Mouse (Mus musculus) testis, adult 2 months (tissue): Measurements from ENCODE around the gene Pusl1. TPM values are rescaled to one million over a fixed set of nuclear protein-coding genes. Genes with fewer than 3 reads are reported as not detected.

Experiments used
- H3K27ac ChIP-seq: fragments of 200-500 bp; 2 replicates; pipeline ENCODE4 v1.5.1; 2012; ENCODE audit warnings: low read depth, low read length; ENCODE audit not compliant: control insufficient read depth, insufficient read depth
- H3K27me3 ChIP-seq: fragments of 200-500 bp; 2 replicates; pipeline ENCODE4 v1.6.1; 2012; ENCODE audit warnings: mild to moderate bottlenecking, low read length, moderate library complexity; ENCODE audit not compliant: control insufficient read depth, insufficient read depth
- H3K36me3 ChIP-seq: fragments of 200-500 bp; 2 replicates; pipeline ENCODE4 v1.6.1; 2012; ENCODE audit warnings: mild to moderate bottlenecking, low read length; ENCODE audit not compliant: control insufficient read depth, insufficient read depth
- H3K4me1 ChIP-seq: fragments of 200-500 bp; 2 replicates; pipeline ENCODE4 v1.6.1; 2012; ENCODE audit warnings: low read length; ENCODE audit not compliant: control insufficient read depth, insufficient read depth
- H3K4me3 ChIP-seq: fragments of 200-500 bp; 2 replicates; pipeline ENCODE4 v1.5.1; 2012; ENCODE audit warnings: low read depth, mild to moderate bottlenecking, low read length, moderate library complexity, mixed read lengths; ENCODE audit not compliant: control insufficient read depth
- CTCF ChIP-seq: fragments of 200-500 bp; IDR thresholded peaks from 2 replicates; pipeline ENCODE4 v1.5.1; 2012; ENCODE audit warnings: low read depth, mild to moderate bottlenecking, inconsistent platforms, low read length, moderate library complexity; ENCODE audit not compliant: control insufficient read depth, insufficient read depth, insufficient replicate concordance
- POLR2A ChIP-seq: fragments of 200-500 bp; IDR thresholded peaks from 2 replicates; pipeline ENCODE4 v1.6.1; 2012; ENCODE audit warnings: low read depth, mild to moderate bottlenecking, inconsistent platforms, low read length, moderate library complexity; ENCODE audit not compliant: control insufficient read depth
- polyA plus RNA-seq: library from polyadenylated mRNA; depleted of rRNA; stranded (reverse); fragments of >200 nt; gene quantifications from 2 replicates; pipeline ENCODE4 v1.2.3, GENCODE M21; 2012

Gene Pusl1
- polyA plus RNA-seq, 1 experiment: 20.3 TPM

DNA sequence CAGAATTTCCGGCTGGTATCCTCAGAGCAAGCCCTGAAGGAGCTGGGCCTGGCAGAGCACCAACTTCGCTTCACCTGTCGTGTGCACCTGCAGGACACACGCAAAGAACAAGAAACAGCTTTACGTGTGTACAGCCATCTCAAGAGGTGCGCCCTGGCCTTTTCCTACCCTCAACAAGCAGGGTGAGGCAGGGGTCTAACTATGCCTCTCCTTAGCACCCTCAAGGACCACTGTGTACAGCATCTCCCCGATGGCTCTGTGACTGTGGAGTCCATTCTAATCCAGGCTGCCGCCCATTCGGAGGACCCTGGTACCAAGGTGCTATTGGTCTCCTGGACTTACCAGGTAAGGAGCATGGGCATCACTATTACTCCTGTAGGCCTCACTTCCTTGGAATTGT lies 3.4 kb downstream of the Pusl1 start:
- peaks cover 18% of the 10 kb centered on the region for H3K4me1 ChIP-seq
- peaks cover 1% of the 10 kb centered on the region; the same call in 1 of the 2 replicates for H3K36me3 ChIP-seq
- no peaks in the 10 kb centered on the region for H3K27me3 ChIP-seq
- H3K27ac ChIP-seq: no peak overlapping the region
- no peak overlapping the region for H3K4me3 ChIP-seq
- TF ChIP-seq CTCF (no peak), POLR2A (no peak)

GRCm38 (mm10) chr4:155887674-155888073 lies 3.9 kb downstream of the Pusl1 start:
- H3K27ac ChIP-seq: no peak overlapping the region
- H3K36me3 ChIP-seq: peaks cover 1% of the 10 kb centered on the region; the same call in 1 of the 2 replicates
- no peak for TF ChIP-seq POLR2A
- TF ChIP-seq CTCF: no peak
- no peaks in the 10 kb centered on the region for H3K27me3 ChIP-seq
- H3K4me3 ChIP-seq: no peak overlapping the region
- peaks cover 14% of the 10 kb centered on the region for H3K4me1 ChIP-seq

DNA sequence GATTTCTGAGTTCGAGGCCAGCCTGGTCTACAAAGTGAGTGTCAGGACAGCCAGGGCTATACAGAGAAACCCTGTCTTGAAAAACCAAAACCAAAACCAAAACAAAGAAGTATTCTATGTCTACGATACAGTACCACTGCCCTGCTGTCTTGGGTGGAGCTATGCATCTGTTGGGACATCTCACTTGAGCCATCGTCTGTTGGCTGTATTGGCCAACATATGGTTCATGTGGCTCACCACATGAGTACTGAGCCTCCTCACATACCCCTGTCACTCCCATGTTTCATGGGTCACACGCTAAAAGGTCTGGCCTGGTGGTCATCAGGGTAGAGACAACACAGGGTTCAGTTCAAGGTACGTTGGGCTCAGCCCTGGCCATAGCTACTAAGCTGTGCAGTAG lies 5.3 kb downstream of the Pusl1 start:
- peaks cover 1% of the 10 kb centered on the region; the same call in 1 of the 2 replicates for H3K36me3 ChIP-seq
- no peaks in the 10 kb centered on the region for H3K27me3 ChIP-seq
- no peak overlapping the region for H3K27ac ChIP-seq
- no peak for TF ChIP-seq POLR2A
- no peak for TF ChIP-seq CTCF
- H3K4me3 ChIP-seq: no peak overlapping the region
- H3K4me1 ChIP-seq: peaks cover 10% of the 10 kb centered on the region

- Histone ChIP-seq H3K27ac (no peak overlapping the region), H3K4me1 (no peaks in the 10 kb centered on the region), H3K4me3 (no peak overlapping the region), H3K27me3 (no peaks in the 10 kb centered on the region), H3K36me3 (peaks cover 1% of the 10 kb centered on the region; the same call in 1 of the 2 replicates)
- TF ChIP-seq POLR2A (no peak), CTCF (no peak)
These were observed 8.0 kb downstream of the Pusl1 start for GRCm38 (mm10) chr4:155883587-155883986.

DNA sequence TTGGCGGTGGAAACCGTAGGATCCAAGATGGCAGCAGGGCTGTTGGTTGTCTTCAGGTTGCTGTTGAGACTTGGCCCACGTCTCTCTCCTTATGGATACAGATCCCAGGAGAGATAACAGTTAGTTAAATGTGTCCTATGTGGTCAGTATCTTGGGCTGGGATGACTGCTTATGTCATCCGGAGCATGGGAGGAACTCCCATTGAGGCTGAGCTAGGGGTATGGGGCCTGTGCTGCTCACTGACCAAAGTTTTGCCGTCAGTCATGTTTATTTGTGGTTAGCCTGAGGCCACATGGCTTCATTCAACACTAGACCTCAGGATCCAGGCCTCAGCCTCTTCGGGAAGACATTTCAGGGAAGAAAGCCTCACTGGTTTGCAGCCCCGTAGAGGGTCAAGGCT lies 20.2 kb downstream of the Pusl1 start:
- Histone ChIP-seq H3K4me1 (peaks cover 9% of the 10 kb centered on the region), H3K27ac (no peak overlapping the region), H3K4me3 (no peak overlapping the region), H3K36me3 (no peaks in the 10 kb centered on the region; the same call in 1 of the 2 replicates), H3K27me3 (no peaks in the 10 kb centered on the region)
- TF ChIP-seq CTCF (no peak), POLR2A (no peak)

DNA sequence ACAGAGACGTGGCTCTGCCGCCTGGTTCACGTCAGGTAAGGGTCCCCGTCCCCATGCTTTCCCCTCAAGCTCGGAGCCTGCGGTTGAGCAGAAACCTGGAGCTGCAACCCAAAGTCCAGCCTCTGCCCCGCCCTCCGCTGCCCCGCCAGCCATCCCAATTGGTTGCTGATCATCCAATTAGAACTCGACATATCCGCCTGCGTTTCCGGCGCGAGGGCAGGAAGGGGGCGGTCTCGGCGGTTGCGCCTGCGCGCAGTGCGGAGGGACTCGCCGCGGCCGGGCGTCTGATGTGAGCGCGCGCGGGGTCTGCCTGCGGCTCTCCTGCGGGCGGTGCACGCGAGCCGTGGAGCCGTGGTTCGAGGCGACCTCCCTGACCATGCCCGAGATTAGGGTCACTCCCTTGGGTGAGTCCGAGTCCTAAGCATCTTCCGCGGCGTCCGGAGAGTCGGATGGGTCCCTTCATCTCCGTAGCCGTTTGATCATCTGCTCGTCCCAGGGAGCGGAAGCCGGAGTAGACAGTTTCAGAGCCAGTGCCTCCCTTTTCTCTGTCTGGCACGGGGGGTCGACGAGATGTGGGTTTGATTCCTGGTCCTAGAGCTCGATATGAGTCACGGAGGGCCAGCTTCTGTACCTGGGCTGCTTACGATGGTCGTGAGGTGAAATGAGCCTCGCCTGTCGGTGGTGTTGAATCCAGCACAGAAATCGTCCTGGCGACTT lies 22.1 kb downstream of the Pusl1 start, which contains the start of the genes Cptp and Ints11:
Gene Cptp, minus strand, starts transcription at position 124 of the 717 bp plus-strand sequence.
Gene Ints11, plus strand, starts transcription at position 230 of the 717 bp plus-strand sequence.
- H3K4me1 ChIP-seq: peaks cover 12% of the 10 kb centered on the region
- no peaks in the 10 kb centered on the region for H3K36me3 ChIP-seq
- peak within 1 kb of the TSS; percentile 86 for H3K27ac ChIP-seq

GRCm38 (mm10) chr4:155868614-155869298 lies 22.8 kb downstream of the Pusl1 start:
- Histone ChIP-seq H3K27me3 (no peaks in the 10 kb centered on the region), H3K4me3 (peak overlapping the region; percentile 94), H3K36me3 (no peaks in the 10 kb centered on the region), H3K4me1 (peaks cover 12% of the 10 kb centered on the region), H3K27ac (peak overlapping the region; percentile 86)
- TF ChIP-seq POLR2A (no peak), CTCF (no peak)

More for the DNA sequence above, 22.1 kb downstream of the Pusl1 start, which contains the start of the genes Cptp and Ints11:
- TF ChIP-seq POLR2A (peak; percentile 62), CTCF (no peak)
- Histone ChIP-seq H3K27me3 (no peaks in the 10 kb centered on the region), H3K4me3 (peak within 1 kb of the TSS; percentile 94)
